Mouse (Mus musculus) forebrain, embryonic 16.5 days (tissue): ENCODE results near the gene Cfap77. TPM values are rescaled to one million over a fixed set of nuclear protein-coding genes. Genes with fewer than 3 reads are reported as not detected.

Experiments used
- ATAC-seq: fragments of 200-750 bp; cut with Nextera tagmentation; 2 replicates; pipeline ENCODE4 v1.8.0; 2017; ENCODE audit warnings: mild to moderate bottlenecking, moderate library complexity
- H3K27ac ChIP-seq: fragments of 300-500 bp; sonication (generic); 2 replicates; pipeline ENCODE4 v1.5.1; 2014; ENCODE audit warnings: low read length, control low read depth
- H3K27me3 ChIP-seq: fragments of 300-500 bp; sonication (generic); replicated peaks from 2 replicates; pipeline ENCODE4 v1.6.1; 2014; ENCODE audit warnings: low read length; ENCODE audit not compliant: control insufficient read depth, insufficient read depth
- H3K36me3 ChIP-seq: fragments of 300-500 bp; sonication (generic); 2 replicates; pipeline ENCODE4 v1.6.1; 2014; ENCODE audit not compliant: control insufficient read depth, insufficient read depth
- H3K4me1 ChIP-seq: fragments of 300-500 bp; sonication (generic); replicated peaks from 2 replicates; pipeline ENCODE4 v1.6.1; 2014; ENCODE audit warnings: low read length; ENCODE audit not compliant: control insufficient read depth, insufficient read depth
- H3K4me2 ChIP-seq: fragments of 300-500 bp; sonication (generic); 2 replicates; pipeline ENCODE4 v1.6.1; 2014; ENCODE audit warnings: mild to moderate bottlenecking, low read length, control low read depth
- H3K4me3 ChIP-seq: fragments of 300-500 bp; sonication (generic); replicated peaks from 2 replicates; pipeline ENCODE4 v1.5.1; 2014; ENCODE audit warnings: mild to moderate bottlenecking, low read length, control low read depth
- H3K9ac ChIP-seq: fragments of 300-500 bp; sonication (generic); replicated peaks from 2 replicates; pipeline ENCODE4 v1.6.1; 2014; ENCODE audit warnings: low read depth, low read length, control low read depth
- H3K9me3 ChIP-seq: fragments of 300-500 bp; sonication (generic); 2 replicates; pipeline ENCODE4 v1.6.1; 2016; ENCODE audit warnings: low read length; ENCODE audit not compliant: control insufficient read depth
- WGBS: fragments of 180-500 bp; shearing (Covaris S2); extraction: QIAGEN DNeasy Blood & Tissue Kit; methylation state at CpG from one replicate; pipeline ENCODE4 v1.1.7; 2014; 5-methylcytosine and 5-hydroxymethylcytosine counted together
- polyA plus RNA-seq: library from polyadenylated mRNA; unstranded; fragments of >200 nt; fragmentation: Nextera tagmentation; extraction: Ambion mirVana; gene quantifications from 2 replicates; pipeline ENCODE4 v1.2.1, GENCODE M21; 2015

Gene Cfap77
- polyA plus RNA-seq, 1 experiment from 2014 or later, result 0.20 TPM

DNA sequence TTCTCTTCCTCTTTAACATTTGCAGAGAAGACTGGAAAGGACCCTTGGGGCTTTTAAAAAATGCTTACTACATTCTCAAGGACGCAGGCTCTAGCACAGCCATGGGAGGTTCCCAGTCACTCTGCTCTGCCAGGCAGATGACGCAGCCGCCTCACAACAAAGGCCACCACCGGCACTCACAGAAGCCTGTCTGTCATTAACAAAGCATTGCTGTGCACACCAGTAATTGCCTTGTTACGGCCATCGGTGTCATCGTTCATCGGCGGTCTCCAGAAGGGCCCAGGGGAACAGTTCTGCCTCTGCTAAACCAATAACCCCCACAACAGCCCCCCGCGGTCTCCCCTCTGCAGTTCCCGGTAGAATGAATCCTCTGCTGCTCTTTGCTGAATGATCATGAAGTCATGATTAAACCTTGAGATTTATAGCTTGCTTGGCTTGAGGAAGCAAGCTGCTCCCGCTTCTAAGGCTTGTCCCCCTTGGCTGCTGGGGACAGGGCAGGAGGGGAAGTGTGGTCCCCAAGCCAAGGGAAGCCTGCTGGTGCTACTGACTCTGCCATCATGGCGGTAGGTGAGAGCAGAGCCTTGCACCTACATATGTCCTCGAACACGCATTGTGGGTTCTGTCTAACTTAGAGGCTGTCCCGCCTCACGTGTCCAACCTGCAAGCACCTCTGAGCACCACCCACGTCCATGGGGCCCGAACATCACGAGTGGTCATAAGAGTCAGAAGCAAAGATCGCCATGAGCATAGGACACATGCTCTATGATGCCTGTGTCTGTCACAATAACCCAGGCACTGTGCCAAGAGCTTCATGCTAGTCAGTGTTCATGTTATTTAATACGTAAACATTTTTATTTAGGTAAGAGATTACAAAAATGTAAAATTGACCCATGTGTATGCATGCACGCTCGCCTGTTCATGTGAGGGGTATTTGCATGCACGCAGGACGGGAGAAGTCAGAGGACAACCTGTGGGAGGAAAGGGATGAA lies 38.0 kb downstream of the Cfap77 start:
- Histone ChIP-seq H3K4me3 (no peak overlapping the region), H3K27ac (no peak overlapping the region), H3K27me3 (peaks cover 17% of the 10 kb centered on the region), H3K36me3 (no peaks in the 10 kb centered on the region), H3K4me1 (peaks cover 9% of the 10 kb centered on the region), H3K4me2 (0 out of 2 replicates have a peak overlapping the region, but pooled peaks have one; percentile 14), H3K9me3 (peaks cover 2% of the 10 kb centered on the region; the same call in 1 of the 2 replicates), H3K9ac (peak overlapping the region; percentile 45)
- peak; percentile 89 for ATAC-seq
- 47% methylated on average over 27 of the region's 27 CpGs for WGBS

DNA sequence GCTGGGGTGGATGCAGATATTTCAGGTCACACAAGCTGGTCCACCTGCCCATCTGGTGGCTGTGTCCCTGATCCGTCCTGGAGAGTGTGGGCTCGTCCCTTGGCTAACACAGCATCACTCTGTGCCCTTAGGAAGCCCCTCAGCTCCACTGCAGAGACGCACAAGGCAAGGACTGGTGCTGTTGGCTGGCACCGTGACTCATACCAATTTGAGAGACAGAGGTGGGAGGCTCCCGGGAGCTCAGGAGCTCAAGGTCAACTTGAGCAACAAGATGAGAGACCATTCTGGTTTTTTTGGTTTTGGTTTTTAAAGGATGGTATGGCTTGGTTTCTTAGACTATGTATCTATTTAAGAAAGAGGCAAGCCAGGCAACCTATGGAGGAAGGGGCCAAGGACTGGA lies 42.3 kb downstream of the Cfap77 start:
- no peak overlapping the region for H3K4me3 ChIP-seq
- no peak overlapping the region for H3K4me2 ChIP-seq
- no peak overlapping the region for H3K9ac ChIP-seq
- no peaks in the 10 kb centered on the region for H3K36me3 ChIP-seq
- H3K27ac ChIP-seq, result no peak overlapping the region
- 64% methylated on average over 5 of the region's 5 CpGs for WGBS
- peaks cover 9% of the 10 kb centered on the region for H3K4me1 ChIP-seq
- H3K9me3 ChIP-seq, result peaks cover 2% of the 10 kb centered on the region; the same call in 1 of the 2 replicates
- H3K27me3 ChIP-seq, result peaks cover 51% of the 10 kb centered on the region
- ATAC-seq, result no peak

DNA sequence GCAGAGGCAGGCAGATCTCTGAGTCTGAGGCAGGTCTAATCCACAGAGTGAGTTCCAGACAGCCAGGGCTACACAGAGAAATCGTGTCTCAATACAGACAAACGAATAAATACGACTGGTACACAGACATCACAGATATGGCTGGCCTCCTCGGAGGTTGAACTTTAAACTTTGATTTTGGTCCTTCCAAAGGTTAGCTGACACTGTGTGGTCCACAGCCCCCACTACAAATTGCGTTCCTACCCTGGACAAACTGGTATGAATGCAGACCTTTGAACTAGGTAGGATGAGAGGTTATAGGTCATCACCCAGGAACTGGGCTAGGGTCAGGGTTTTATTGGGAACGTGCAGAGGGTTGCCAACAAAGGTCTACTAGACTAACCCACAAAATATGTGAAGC lies 47.2 kb downstream of the Cfap77 start:
- Histone ChIP-seq H3K36me3 (no peaks in the 10 kb centered on the region), H3K4me3 (no peak overlapping the region), H3K9me3 (no peaks in the 10 kb centered on the region), H3K4me1 (peaks cover 15% of the 10 kb centered on the region), H3K9ac (no peak overlapping the region), H3K27ac (no peak overlapping the region), H3K4me2 (no peak overlapping the region), H3K27me3 (peaks cover 70% of the 10 kb centered on the region)
- 88% methylated on average over 6 of the region's 6 CpGs for WGBS
- ATAC-seq, result no peak

DNA sequence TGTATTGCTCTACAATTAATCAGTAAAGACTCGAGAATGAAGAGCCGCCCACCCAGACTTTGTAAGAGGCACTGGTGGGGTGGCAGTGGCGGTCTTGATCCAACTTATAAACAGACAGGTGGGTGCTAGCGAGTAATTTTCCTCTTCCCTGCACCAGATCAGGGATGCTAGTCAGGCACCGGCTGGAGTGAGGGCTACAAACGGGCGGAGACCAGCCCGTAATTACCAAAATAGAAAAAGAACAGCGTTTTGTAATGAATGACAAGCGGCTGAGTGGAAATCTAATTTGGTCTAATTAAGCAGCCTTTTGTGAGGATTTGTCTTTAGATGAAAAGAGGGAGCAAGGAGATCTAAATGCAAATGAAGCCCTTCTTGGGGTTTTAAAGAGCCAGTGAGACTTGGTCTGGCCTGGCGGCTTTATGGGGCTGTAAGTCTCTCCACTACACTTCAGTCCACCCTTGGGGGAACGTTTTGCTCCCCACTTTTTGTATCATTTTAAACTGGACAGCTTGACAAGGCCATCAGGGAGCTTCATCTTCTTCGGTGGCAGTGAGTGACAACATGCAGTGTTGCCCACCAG lies 48.3 kb downstream of the Cfap77 start:
- peaks cover 15% of the 10 kb centered on the region for H3K4me1 ChIP-seq
- H3K4me3 ChIP-seq, result no peak overlapping the region
- no peaks in the 10 kb centered on the region for H3K36me3 ChIP-seq
- H3K4me2 ChIP-seq, result no peak overlapping the region; the same call in 1 of the 2 replicates
- peak; percentile 76 for ATAC-seq
- H3K9ac ChIP-seq, result no peak overlapping the region
- H3K27ac ChIP-seq, result no peak overlapping the region
- H3K9me3 ChIP-seq, result no peaks in the 10 kb centered on the region
- peaks cover 78% of the 10 kb centered on the region for H3K27me3 ChIP-seq
- 5% methylated on average over 13 of the region's 13 CpGs for WGBS

DNA sequence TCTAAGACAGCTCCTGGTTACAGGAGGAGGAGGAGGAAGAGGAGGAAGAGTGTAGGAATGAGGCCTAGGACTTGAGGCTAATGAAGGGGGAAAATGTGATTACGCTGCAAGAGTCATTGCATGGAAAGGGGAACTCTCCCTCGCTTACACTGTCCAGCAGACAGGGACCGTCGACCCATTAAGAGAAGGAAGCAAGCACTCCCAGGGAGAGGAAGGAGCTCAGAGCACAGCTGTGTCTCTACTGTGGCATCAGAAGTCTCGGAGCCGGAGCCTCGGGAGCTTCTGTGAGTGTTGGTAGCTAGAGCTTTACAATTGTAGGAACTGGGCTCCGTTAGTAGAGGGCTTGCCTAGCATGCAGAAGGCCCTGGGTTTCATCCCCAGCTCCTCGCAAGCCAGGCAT lies 50.8 kb downstream of the Cfap77 start:
- Histone ChIP-seq H3K9me3 (no peaks in the 10 kb centered on the region), H3K4me2 (no peak overlapping the region), H3K4me1 (peaks cover 15% of the 10 kb centered on the region), H3K9ac (no peak overlapping the region), H3K36me3 (no peaks in the 10 kb centered on the region), H3K27me3 (peaks cover 71% of the 10 kb centered on the region), H3K4me3 (no peak overlapping the region), H3K27ac (no peak overlapping the region)
- WGBS, result 57% methylated on average over 9 of the region's 9 CpGs
- no peak for ATAC-seq

DNA sequence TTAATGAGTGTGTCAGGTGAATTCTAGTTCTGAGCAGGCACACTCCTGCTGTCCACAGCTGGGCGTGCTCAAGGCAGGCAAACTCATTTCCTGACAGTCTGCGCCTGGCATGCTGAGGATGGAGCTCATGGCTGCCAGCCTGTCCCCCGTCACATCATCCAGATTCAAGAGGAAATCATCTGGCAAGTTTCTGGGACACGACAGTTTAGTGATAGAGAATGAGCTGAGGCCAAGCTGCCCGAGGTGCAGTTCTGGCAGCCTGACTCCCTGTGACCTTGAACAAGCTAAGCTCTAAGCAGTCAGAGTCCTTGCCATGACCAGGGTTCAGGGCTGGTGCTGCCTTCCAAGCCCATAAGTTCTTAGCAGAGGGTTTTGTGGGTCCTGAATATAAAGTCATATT lies 56.6 kb downstream of the Cfap77 start:
- Histone ChIP-seq H3K4me3 (no peak overlapping the region), H3K36me3 (no peaks in the 10 kb centered on the region), H3K9me3 (no peaks in the 10 kb centered on the region), H3K9ac (no peak overlapping the region), H3K4me2 (no peak overlapping the region), H3K27ac (no peak overlapping the region), H3K27me3 (peaks cover 30% of the 10 kb centered on the region), H3K4me1 (peaks cover 6% of the 10 kb centered on the region)
- ATAC-seq, result no peak
- 69% methylated on average over 5 of the region's 5 CpGs for WGBS

DNA sequence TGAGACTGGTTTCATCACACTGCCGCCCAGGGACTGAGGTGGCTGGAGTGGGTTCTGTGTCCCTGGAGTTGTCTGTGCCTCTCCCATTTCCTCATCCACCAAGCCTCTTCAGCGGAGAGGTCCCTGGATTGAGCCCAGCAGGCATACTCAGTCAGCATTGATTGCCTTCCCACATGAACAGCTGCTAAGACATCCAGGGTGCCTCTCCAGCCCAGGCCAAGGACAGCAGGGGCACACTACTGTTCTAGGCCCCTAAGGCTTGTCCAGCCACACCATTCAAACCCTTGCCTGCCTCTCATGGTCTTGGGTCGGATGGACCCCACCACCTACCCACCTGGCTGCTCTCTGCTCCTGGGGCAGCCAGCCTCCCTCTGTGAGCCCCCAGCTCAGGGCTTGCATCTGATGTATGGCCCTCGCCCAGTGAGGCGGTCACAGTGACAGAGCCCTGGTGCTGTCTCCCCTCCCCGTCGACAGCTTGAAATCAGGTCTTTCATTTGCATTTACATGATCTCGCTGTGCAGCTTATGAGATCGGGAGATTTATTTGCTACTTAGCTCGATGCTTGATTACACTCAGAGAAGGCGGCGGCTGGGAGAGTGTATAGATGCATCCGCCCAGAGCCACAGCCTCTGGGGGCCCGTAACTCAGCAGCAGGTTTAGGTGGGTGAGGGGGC lies 57.6 kb downstream of the Cfap77 start:
- H3K4me1 ChIP-seq, result peaks cover 6% of the 10 kb centered on the region
- H3K27me3 ChIP-seq, result peaks cover 21% of the 10 kb centered on the region
- H3K27ac ChIP-seq, result no peak overlapping the region
- 30% methylated on average over 14 of the region's 14 CpGs for WGBS
- no peaks in the 10 kb centered on the region for H3K36me3 ChIP-seq
- no peak overlapping the region for H3K4me2 ChIP-seq
- no peak overlapping the region for H3K4me3 ChIP-seq
- H3K9me3 ChIP-seq, result no peaks in the 10 kb centered on the region
- 0 out of 2 replicates have a peak, but pooled peaks have one; percentile 26 for ATAC-seq
- no peak overlapping the region for H3K9ac ChIP-seq

DNA sequence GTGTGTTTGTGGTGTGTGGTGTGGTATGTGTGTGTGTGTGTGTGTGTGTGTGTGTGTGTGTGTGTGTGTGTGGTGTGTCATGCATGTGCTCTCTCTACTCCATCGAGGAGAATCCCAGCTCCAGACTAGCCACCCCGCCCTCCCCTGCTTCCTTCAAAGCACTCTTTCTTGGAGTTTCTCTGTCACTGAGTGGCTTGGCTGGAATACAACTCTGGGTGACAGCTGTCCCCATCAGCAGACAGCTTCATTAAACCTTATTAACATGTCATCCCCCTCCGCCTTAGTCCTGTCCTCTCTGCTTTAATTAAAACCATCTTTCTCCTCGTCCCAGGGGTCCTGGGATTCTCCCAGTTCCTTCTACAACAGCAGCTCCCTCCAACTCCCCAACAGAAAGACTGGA lies 59.4 kb downstream of the Cfap77 start:
- Histone ChIP-seq H3K9me3 (no peaks in the 10 kb centered on the region), H3K27me3 (peaks cover 9% of the 10 kb centered on the region), H3K4me1 (peaks cover 6% of the 10 kb centered on the region), H3K27ac (no peak overlapping the region), H3K4me2 (no peak overlapping the region), H3K4me3 (no peak overlapping the region), H3K36me3 (no peaks in the 10 kb centered on the region), H3K9ac (no peak overlapping the region)
- no peak for ATAC-seq
- 18% methylated on average over 4 of the region's 4 CpGs for WGBS

DNA sequence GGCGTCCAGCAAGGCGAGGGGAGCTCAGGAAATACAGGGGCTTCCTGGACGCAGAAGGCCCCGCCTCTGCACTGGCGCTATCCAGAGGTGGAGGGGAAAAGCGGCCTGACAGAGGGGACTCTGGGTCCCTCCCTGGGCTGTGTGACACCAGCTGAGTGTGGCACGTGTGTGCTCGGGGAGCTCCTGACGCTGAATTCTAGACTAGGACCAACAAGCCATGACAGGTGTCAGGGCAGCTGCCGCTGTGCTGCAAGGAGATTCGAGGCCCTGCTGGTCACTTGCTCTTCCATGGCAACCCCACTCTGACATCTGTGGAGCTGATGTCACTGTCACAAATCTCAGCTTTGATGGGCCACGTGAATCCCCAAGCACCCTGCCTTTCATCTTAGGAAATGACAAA lies 60.9 kb downstream of the Cfap77 start:
- Histone ChIP-seq H3K9me3 (no peaks in the 10 kb centered on the region), H3K9ac (no peak overlapping the region), H3K36me3 (no peaks in the 10 kb centered on the region), H3K27ac (no peak overlapping the region), H3K4me3 (no peak overlapping the region), H3K4me2 (no peak overlapping the region), H3K27me3 (peaks cover 6% of the 10 kb centered on the region), H3K4me1 (peaks cover 6% of the 10 kb centered on the region)
- WGBS, result 80% methylated on average over 12 of the region's 12 CpGs
- ATAC-seq, result no peak
